Mouse (Mus musculus) heart, embryonic 12.5 days (tissue): Measurements from ENCODE around the gene Kat6b. TPM values are rescaled to one million over a fixed set of nuclear protein-coding genes. Genes with fewer than 3 reads are reported as not detected.

ENCODE experiments used
- ATAC-seq: fragments of 200-750 bp; cut with Nextera tagmentation; 2 replicates; pipeline ENCODE4 v1.8.0; 2017; ENCODE audit warnings: moderate TSS enrichment, moderate library complexity; ENCODE audit not compliant: insufficient number of reproducible peaks, low FRiP score
- H3K27ac ChIP-seq: fragments of 300-500 bp; sonication (generic); 2 replicates; pipeline ENCODE4 v1.5.1; 2016; ENCODE audit warnings: mild to moderate bottlenecking, moderate library complexity; ENCODE audit not compliant: poor library complexity, severe bottlenecking
- H3K27me3 ChIP-seq: fragments of 300-500 bp; sonication (generic); replicated peaks from 2 replicates; pipeline ENCODE4 v1.6.1; 2016; ENCODE audit warnings: mild to moderate bottlenecking, moderate library complexity
- H3K36me3 ChIP-seq: fragments of 300-500 bp; sonication (generic); 2 replicates; pipeline ENCODE4 v1.6.1; 2016; ENCODE audit warnings: mild to moderate bottlenecking, moderate library complexity
- H3K4me1 ChIP-seq: fragments of 300-500 bp; sonication (generic); replicated peaks from 2 replicates; pipeline ENCODE4 v1.6.1; 2016; ENCODE audit warnings: mild to moderate bottlenecking
- H3K4me2 ChIP-seq: fragments of 300-500 bp; sonication (generic); 2 replicates; pipeline ENCODE4 v1.6.1; 2016; ENCODE audit warnings: mild to moderate bottlenecking, moderate library complexity
- H3K4me3 ChIP-seq: fragments of 300-500 bp; sonication (generic); 2 replicates; pipeline ENCODE4 v1.5.1; 2016; ENCODE audit warnings: mild to moderate bottlenecking
- H3K9ac ChIP-seq: fragments of 300-500 bp; sonication (generic); 2 replicates; pipeline ENCODE4 v1.6.1; 2016; ENCODE audit warnings: mild to moderate bottlenecking, moderate library complexity
- H3K9me3 ChIP-seq: fragments of 300-500 bp; sonication (generic); replicated peaks from 2 replicates; pipeline ENCODE4 v1.6.1; 2016; ENCODE audit warnings: mild to moderate bottlenecking, moderate library complexity
- WGBS: fragments of 180-500 bp; shearing (Covaris S2); methylation state at CpG from one replicate; pipeline ENCODE4 v1.1.7; 2016; 5-methylcytosine and 5-hydroxymethylcytosine counted together
- polyA plus RNA-seq: library from polyadenylated mRNA; unstranded; fragments of >200 nt; fragmentation: Nextera tagmentation; extraction: Ambion mirVana; gene quantifications from 2 replicates; pipeline ENCODE4 v1.2.1, GENCODE M21; 2016

The Kat6b gene
- polyA plus RNA-seq, 1 experiment from 2014 or later: 12.2 TPM

DNA sequence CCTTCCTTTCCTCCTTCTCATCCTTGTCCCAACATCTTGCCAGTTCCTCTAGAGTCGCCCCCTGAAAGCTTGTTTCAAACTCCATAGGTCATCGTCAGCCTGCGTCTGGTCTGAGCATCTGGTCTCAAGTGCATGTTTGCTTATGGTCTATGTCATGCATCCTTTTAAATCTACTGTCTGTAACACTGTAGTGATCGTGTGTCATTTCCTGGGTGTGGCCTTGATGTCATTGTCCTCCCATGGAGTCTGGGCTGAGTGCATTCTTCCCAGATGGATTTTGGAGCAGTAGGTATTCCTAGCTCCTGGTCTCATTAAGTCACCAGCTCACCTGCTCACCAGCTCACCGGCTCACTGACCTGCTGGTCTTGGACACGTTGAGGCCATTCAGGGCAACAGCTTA lies 213.8 kb downstream of the Kat6b start:
- WGBS: 59% methylated on average over 6 of the region's 6 CpGs
- H3K4me1 ChIP-seq: peaks cover 8% of the 10 kb centered on the region; the same call in 1 of the 2 replicates
- peaks cover 3% of the 10 kb centered on the region; the same call in 1 of the 2 replicates for H3K9me3 ChIP-seq
- no peak for ATAC-seq
- H3K36me3 ChIP-seq: no peaks in the 10 kb centered on the region
- H3K4me3 ChIP-seq: no peak overlapping the region
- no peak overlapping the region for H3K9ac ChIP-seq
- H3K4me2 ChIP-seq: no peak overlapping the region
- H3K27ac ChIP-seq: no peak overlapping the region
- H3K27me3 ChIP-seq: no peaks in the 10 kb centered on the region

DNA sequence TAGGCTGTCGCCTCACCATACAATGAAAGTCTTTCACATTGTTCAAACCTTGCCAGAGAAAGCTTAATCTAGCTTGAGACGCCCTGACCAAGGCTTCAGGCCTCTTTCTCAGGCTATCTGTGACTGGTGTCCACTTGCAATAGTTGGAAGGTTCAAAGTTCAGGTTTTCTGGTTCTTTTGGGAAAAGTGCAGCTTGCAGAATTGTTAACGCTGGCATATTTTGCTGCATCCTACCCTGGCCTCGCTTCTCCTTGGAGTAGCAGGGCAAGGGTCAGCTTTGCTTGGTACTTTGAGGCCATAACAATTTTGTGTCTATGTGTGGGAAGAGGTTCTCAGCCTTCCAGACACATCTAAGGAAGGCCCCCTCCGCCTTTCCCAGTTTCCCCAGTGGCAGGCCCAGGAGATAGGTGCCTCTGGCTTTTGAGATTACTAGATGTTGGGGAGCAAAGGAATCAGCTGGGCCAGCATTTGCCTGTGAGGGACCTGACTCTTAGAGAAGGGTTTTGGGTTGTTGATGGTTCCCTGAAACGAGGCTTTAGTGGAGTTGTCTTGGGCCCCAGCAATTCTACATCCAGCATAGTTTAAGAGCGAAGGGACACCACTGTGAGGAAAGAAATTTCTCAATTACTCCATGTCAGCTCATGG lies 215.1 kb downstream of the Kat6b start:
- H3K4me3 ChIP-seq: no peak overlapping the region
- H3K27me3 ChIP-seq: no peaks in the 10 kb centered on the region
- ATAC-seq: no peak
- no peak overlapping the region for H3K4me2 ChIP-seq
- H3K36me3 ChIP-seq: no peaks in the 10 kb centered on the region
- 73% methylated on average over 7 of the region's 7 CpGs for WGBS
- no peak overlapping the region for H3K9ac ChIP-seq
- H3K27ac ChIP-seq: no peak overlapping the region
- peaks cover 8% of the 10 kb centered on the region; the same call in 1 of the 2 replicates for H3K4me1 ChIP-seq
- H3K9me3 ChIP-seq: peaks cover 3% of the 10 kb centered on the region; the same call in 1 of the 2 replicates

DNA sequence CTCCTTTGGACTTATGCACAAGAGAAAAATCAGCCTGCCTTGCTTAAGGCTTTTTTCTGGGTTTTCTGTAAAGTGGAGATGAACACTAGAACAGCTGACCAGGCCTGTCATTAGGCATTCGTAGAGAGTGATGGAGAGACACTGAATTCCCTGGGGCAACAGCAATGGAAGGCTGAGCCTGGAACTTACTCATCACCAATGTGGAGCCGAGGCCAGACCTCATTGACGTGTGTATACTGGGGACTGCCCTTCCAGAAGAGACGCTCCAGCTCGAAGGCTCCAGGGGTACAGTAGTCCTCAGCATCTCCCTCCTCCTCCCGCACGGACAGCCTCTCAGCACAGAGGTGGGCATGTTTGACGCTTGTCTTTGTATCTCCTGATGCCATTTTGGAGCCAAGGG lies 221.5 kb downstream of the Kat6b start:
- no peak overlapping the region for H3K4me3 ChIP-seq
- H3K9me3 ChIP-seq: no peaks in the 10 kb centered on the region
- no peak overlapping the region for H3K9ac ChIP-seq
- H3K4me2 ChIP-seq: peak overlapping the region; percentile 1; the same call in 1 of the 2 replicates
- no peaks in the 10 kb centered on the region for H3K27me3 ChIP-seq
- H3K27ac ChIP-seq: peak overlapping the region; percentile 50; the same call in 1 of the 2 replicates
- H3K4me1 ChIP-seq: peaks cover 30% of the 10 kb centered on the region
- WGBS: 51% methylated on average over 8 of the region's 8 CpGs
- ATAC-seq: 0 out of 2 replicates have a peak, but pooled peaks have one; percentile 33
- no peaks in the 10 kb centered on the region for H3K36me3 ChIP-seq

DNA sequence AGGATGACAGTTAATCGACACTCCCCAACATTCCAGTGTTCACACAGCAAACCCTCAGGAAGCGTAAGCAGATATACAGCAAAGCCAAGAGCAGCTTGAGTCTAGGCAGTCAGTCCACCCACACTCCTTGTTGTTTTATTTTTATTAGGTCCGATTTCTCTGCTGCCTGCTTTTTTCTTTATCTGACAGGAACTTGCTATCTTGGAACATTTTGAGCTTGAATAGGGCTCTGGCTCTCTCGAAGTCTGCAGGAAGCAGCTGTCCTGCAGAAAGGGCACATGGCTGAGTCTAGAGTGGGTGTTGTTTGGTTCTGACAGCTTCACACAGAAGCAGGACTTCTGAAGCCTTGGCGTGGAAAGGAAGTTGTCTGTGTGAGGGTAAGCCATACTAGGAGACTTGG lies 222.0 kb downstream of the Kat6b start:
- Histone ChIP-seq H3K4me3 (no peak overlapping the region), H3K4me2 (peak overlapping the region; percentile 1; the same call in 1 of the 2 replicates), H3K9ac (no peak overlapping the region), H3K36me3 (no peaks in the 10 kb centered on the region), H3K27ac (peak overlapping the region; percentile 50; the same call in 1 of the 2 replicates), H3K4me1 (peaks cover 30% of the 10 kb centered on the region), H3K9me3 (no peaks in the 10 kb centered on the region), H3K27me3 (no peaks in the 10 kb centered on the region)
- WGBS: 13% methylated on average over 5 of the region's 5 CpGs
- ATAC-seq: peak; percentile 82

DNA sequence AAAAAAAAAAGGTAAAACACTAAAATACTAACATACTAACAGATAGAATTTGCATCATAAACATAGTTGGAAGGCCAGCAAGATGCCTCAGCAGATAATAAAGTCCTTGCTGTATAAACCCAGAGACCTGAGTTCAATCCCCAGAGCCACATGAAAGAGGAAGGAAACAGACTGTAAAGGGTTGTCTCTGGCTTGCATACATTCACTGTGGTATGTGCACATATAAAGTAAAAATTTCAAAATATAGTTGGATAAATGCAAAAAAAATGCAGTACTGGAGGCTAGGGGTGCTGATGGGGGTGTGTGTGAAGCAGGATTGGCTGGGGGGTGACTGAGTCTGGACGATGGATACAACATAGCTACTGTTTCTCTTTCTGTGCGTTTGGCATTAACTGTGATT lies 224.2 kb downstream of the Kat6b start:
- no peaks in the 10 kb centered on the region for H3K36me3 ChIP-seq
- 85% methylated on average over 2 of the region's 2 CpGs for WGBS
- H3K9me3 ChIP-seq: no peaks in the 10 kb centered on the region
- H3K4me3 ChIP-seq: no peak overlapping the region
- no peak for ATAC-seq
- no peaks in the 10 kb centered on the region for H3K27me3 ChIP-seq
- no peak overlapping the region for H3K4me2 ChIP-seq
- H3K9ac ChIP-seq: no peak overlapping the region
- no peak overlapping the region for H3K27ac ChIP-seq
- peaks cover 42% of the 10 kb centered on the region for H3K4me1 ChIP-seq

DNA sequence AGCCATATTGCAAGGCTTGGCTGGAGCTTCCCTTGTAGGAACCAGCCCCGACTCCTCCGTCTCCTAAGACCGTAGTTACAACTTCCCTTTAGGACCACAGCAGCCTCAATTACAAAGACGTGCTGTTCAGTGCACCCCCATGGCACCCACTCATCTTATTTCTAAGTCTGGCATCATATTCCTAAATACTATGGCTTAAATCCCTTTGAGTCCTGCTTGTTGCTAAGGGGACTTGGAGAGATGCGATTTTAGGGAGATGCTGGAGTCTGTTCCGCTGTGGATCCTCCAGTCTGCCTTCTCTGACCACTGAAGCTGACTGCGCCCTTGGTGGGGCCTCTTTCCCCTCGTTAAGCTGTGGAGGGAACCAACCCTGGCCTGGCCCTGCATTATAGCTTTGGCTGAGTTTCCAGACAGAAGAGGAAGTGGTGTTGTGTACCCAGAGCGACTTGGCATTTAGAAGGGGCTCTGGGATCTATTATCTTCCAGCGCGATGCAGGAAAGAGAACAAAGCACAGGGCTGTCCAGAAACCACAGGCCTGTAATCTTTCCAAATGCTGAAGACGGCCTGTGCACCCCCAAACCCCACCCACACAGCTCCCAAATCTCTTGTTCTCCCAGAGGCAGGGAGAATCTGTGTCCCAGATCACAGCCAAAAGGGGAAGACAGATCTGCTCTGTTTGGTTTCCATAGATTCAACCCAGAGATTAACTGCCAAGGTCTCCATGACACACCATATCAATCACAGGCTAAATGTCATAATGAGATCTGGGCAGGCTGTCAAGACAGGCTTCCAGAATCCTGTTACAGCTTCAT lies 225.7 kb downstream of the Kat6b start:
- 46% methylated on average over 12 of the region's 12 CpGs for WGBS
- Histone ChIP-seq H3K27me3 (no peaks in the 10 kb centered on the region), H3K36me3 (no peaks in the 10 kb centered on the region), H3K9ac (no peak overlapping the region), H3K4me3 (no peak overlapping the region), H3K27ac (peak overlapping the region; percentile 63), H3K9me3 (no peaks in the 10 kb centered on the region), H3K4me2 (no peak overlapping the region), H3K4me1 (peaks cover 42% of the 10 kb centered on the region)
- ATAC-seq: peak; percentile 47

DNA sequence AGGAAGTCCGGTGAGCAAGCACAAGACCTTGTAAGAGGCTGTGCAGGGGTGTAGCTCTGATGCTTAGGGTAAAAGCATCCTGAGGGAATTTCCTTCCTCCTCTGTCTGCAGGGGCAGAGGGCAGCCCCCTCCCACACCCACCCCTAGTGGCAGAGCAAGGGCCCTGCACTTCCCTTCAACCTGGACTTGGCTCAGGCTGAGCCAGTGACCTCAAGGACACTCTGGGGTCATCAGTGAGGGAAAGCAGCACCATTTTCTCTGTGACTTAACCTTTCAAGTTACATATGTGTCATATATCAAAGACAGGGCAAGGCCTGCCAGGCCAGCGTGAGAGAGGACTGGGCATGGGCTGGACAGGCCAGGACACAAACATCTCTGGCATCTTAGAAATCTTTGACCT lies 228.3 kb downstream of the Kat6b start:
- H3K4me2 ChIP-seq: no peak overlapping the region
- H3K4me3 ChIP-seq: no peak overlapping the region
- H3K27me3 ChIP-seq: no peaks in the 10 kb centered on the region
- 58% methylated on average over 2 of the region's 2 CpGs for WGBS
- H3K4me1 ChIP-seq: peaks cover 30% of the 10 kb centered on the region
- ATAC-seq: no peak
- H3K9me3 ChIP-seq: no peaks in the 10 kb centered on the region
- H3K36me3 ChIP-seq: no peaks in the 10 kb centered on the region
- no peak overlapping the region for H3K9ac ChIP-seq
- H3K27ac ChIP-seq: no peak overlapping the region; the same call in 1 of the 2 replicates

DNA sequence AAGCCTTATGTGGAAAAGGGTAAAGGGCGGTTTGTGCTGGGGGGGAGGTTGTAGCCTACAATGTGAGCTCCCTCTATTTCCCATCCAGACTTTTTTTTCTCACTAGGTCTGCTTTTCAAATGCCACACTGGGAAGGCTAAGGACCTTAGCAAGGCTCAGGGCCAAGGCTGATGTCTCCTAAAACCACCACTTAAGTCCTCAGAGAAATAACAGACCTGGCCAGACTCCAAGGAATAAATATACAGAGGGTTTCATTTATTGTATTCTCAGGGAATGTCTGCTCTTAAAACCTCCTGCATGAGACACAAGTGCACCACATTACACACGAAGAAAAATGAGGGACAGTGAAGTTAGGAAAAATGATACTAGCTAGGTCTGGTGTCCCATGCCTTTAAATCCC lies 230.0 kb downstream of the Kat6b start:
- Histone ChIP-seq H3K4me1 (peaks cover 30% of the 10 kb centered on the region), H3K9me3 (no peaks in the 10 kb centered on the region), H3K27ac (no peak overlapping the region), H3K27me3 (no peaks in the 10 kb centered on the region), H3K4me3 (no peak overlapping the region), H3K36me3 (no peaks in the 10 kb centered on the region), H3K9ac (no peak overlapping the region), H3K4me2 (no peak overlapping the region)
- 75% methylated on average over 2 of the region's 2 CpGs for WGBS
- ATAC-seq: no peak

DNA sequence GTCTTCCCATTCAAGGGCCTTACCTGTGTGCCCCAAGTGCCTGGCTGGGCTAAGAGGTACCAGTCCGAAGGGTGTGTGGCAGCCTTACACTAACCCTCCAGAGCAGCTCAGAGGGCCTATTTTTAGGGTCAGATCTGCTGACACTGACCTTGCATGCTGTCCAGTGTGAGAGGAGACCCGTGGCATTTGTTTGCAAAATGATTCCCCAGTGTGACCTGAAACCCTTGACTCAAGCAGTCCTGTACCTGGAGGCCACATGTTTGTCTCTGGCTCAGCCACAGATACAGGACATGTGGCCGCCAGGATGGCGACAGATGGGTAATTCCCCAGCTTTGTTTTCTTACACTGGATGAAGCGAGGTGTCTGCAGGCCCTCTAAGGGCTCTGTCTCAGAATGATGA lies 233.3 kb downstream of the Kat6b start, which contains the start of gene Dupd1:
Gene Dupd1 (minus strand): TSS at position 91 of the 400 bp plus-strand sequence.
- Histone ChIP-seq H3K4me3 (no peak within 1 kb of the TSS), H3K4me2 (no peak within 1 kb of the TSS), H3K4me1 (peaks cover 18% of the 10 kb centered on the region), H3K36me3 (no peaks in the 10 kb centered on the region), H3K9ac (no peak within 1 kb of the TSS), H3K27me3 (no peaks in the 10 kb centered on the region), H3K27ac (no peak within 1 kb of the TSS), H3K9me3 (no peaks in the 10 kb centered on the region)
- ATAC-seq: no peak
- WGBS: 53% methylated on average over 5 of the region's 5 CpGs

DNA sequence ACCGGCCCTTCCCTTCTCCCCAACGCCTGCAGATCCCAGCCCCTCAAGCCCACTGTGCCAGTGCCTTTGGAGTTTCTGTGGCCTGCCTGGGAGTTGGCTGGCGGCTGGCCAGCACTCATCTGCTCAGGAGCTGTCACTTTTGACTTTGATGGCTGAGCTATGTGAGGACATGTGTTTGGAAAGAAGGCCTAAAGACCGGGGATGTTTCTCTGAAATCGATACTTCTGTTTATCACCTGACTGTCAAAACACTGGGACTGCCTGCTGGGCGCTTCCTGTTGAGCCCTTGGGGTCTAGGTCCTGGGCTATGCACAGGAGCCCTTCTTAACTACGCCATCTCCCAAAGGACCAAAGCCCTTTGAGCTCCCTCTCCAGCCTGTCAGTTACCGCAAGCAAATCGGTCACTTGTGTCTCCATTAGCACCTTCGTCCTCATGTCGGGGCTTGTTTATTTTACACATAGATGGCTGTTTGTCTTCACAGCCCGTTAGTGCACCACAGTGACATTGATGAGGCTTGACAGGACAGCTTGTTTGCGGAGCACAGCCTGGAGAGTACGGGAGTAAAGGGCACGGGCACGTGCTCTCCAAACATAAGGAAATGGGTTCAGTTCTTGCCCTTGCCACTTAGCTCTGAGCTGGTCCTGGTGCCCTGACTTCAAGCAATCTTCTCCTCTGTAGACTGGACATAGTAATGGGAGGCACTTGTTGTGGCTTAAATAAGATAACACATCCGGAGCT lies 238.6 kb downstream of the Kat6b start:
- peaks cover 11% of the 10 kb centered on the region for H3K9me3 ChIP-seq
- H3K4me2 ChIP-seq: peak overlapping the region; percentile 48
- no peaks in the 10 kb centered on the region for H3K36me3 ChIP-seq
- H3K4me3 ChIP-seq: no peak overlapping the region
- peak; percentile 9; the same call in 1 of the 2 replicates for ATAC-seq
- peaks cover 25% of the 10 kb centered on the region for H3K4me1 ChIP-seq
- peak overlapping the region; percentile 69 for H3K27ac ChIP-seq
- H3K9ac ChIP-seq: no peak overlapping the region
- no peaks in the 10 kb centered on the region for H3K27me3 ChIP-seq
- 11% methylated on average over 17 of the region's 17 CpGs for WGBS
